Mouse (Mus musculus): ENCODE data around the gene Mpdu1. TPM values are rescaled to one million over a fixed set of nuclear protein-coding genes. Genes with fewer than 3 reads are reported as not detected.
"Not testable (repeated sequence)": the region's sequence is repeated elsewhere in the genome, so short reads cannot be mapped to it uniquely, and the experiment has no call there.

Mpdu1 gene
- total RNA-seq, 2 experiments from 2014 or later = 54.9 to 59.3 TPM

DNA sequence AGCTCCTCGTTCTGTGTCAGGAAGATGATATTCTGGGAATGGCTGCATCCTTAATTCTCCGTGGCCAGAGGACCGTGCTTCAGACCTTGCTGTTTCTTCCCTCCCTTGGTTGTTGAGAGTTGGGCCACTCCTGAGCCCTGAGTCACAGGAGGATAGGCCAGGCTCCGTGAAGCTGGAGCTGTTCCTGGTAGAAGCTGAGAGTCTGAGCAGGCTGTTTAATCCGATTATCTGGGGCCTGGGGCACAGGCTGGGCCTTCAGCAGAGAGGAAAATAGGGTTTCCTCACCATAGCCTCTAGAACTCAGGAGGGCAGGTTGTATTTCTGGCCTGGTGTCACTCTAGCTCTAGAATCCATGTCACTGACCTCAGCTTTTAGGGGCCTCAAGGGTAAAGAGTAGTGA is 9.0 kb downstream of the Mpdu1 start:
- Histone ChIP-seq H3K27ac (no peak overlapping the region), H3K4me3 (no peak overlapping the region)
- no peak for TF ChIP-seq CTCF (conservative IDR thresholded peaks at IDR 0.05)
- no peak for DNase-seq (ENCODE audit: low spot score in 2 of 2)

DNA sequence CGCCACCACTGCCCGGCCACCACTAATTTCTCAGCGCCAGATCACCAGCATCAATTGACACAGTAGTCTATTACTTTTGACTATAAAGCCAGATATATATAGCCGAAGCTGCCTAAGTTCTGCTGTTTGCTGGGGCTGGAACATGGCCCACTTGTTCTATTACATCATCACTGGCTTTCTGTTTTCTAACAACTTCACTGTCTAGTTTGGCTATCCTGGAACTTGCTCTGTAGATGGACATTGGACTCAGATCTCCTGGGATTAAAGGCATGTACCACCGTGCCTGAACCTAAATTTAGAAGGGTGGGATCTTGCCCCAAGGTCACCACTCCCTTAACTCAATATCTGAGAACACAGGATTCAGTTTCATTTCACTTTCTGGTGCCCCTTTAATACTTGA is 16.6 kb downstream of the Mpdu1 start:
- Histone ChIP-seq H3K4me3 (no peak overlapping the region), H3K27ac (no peak overlapping the region)
- no peak for TF ChIP-seq CTCF (conservative IDR thresholded peaks at IDR 0.05)
- DNase-seq (ENCODE audit: low spot score in 2 of 2) = no peak

DNA sequence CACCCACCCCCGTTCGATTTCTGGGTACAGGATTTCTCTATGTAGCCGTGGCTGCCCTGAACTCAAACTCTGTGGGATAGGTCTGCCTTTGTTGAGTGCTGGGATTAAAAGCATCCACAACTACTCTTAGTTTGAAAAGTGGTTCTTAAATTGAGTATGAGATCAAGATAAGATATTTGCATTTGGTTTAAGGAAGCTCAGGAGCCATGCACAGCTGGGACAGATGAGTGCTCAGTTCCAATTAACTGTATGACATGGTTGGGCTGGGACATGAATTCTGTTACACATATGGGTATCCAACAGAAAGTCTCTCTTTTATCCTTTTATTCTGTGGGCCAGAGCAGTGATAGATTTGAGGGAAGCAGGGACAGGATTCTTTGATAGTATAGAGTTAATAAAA is 27.0 kb downstream of the Mpdu1 start:
- no peak for DNase-seq (ENCODE audit: low spot score in 2 of 2)

DNA sequence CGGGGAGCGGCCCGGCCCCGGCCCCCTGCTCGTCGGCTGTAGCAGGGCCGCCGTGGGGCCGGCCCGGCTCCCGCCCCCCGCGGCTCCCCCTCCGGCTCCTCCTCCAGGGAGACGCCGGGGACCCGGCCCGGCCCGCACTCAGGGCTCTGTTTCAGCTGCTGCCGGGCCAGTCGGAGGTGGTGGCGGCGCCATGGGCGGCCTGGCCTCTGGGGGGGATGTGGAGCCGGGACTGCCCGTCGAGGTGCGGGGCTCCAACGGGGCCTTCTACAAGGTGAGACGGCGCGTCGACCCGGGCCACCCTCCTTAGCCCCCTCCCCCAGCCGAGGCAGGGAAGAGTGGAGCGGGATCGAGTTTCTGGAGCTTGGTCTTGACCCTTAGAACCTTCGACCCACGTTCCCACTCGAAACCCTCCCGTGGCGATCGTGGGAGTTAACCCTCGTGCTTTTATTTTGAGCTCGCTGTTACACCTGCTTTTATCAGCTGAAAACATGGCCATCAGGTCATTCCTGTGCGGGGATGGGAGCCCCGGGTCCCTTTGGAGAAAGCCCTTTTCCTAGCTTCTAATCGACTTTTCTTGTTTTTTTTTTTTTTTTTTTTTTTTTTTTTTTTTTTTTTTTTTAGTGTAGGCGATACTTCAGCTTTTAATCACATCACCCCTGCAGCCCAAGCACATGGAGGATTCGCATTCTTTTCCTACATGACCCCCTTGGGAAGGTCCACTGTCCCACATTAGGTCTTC is 29.1 kb downstream of the Mpdu1 start:
- Histone ChIP-seq H3K27ac (peak overlapping the region; percentile 91), H3K4me3 (peak overlapping the region; percentile 87)
- DNase-seq (ENCODE audit: low spot score in 2 of 2) = peak; percentile 22 to 25
- TF ChIP-seq CTCF (conservative IDR thresholded peaks at IDR 0.05) = no peak

More for the DNA sequence above, 27.0 kb downstream of the Mpdu1 start:
- no peak for TF ChIP-seq CTCF (conservative IDR thresholded peaks at IDR 0.05)
- Histone ChIP-seq H3K27ac (no peak overlapping the region), H3K4me3 (no peak overlapping the region)

DNA sequence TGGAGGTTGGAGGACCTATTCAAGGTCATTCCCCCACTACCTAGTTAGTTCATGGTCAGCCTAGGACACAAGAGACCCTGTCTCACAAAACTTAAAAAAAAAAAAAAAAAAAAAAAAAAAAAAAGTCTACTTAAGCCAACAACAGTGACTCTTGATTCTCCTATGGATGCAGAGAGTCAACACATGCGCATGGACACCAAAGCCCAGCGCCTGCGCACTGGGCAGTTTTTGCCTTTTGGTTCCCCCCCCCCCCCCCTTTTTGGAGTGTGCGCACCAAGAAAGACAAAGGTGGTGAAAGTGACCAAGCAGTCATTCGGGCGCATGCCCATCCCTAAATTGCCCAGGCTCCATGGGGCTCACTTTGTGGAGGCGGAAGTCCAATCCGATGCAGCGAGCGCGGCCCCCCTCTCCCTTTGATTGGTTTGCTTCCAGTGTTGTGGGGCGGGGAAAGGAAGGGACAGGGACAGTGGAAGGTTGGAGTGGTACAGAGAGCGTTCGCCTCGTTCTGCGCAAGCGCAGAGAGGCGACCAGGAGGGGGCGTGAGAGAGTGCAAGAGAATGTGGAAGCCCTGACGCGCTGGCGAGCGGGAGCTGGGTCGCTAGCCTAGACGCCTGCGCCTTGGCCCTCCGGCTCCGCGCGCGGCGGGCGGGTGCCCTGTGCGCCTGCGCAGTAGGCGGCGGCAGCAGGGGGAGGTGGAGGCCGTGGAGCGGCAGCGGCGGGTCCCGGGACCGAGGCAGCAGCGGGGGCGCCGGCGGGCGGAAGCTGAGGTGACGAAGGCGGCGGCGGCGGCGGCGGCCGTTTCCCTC is 30.0 kb downstream of the Mpdu1 start, which contains the start of gene Fxr2:
Fxr2 (plus strand) TSS at position 707 of the 806 bp plus-strand sequence.
- Histone ChIP-seq H3K4me3 (peak within 1 kb of the TSS; percentile 87), H3K27ac (peak within 1 kb of the TSS; percentile 91)
- peak; percentile 84 for TF ChIP-seq CTCF (conservative IDR thresholded peaks at IDR 0.05)
- peak; percentile 100 for DNase-seq (ENCODE audit: low spot score in 2 of 2)

DNA sequence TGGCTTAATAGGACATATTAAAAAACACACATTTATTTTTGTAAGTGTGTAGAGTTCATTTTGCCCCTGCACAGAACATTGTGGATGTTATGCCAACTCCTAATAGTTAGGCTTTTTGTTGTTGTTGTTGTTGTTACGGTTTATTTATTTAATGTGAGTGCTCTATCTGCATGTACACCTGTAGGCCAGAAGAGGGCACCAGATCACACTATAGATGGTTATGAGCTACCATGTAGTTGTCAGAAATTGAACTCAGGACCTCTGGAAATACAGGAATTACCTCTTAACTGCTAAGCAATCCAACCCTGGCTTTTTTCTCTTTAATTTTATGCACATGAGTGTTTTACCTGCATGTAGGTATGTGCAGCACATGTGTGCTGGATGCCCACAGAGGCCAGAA is 32.6 kb downstream of the Mpdu1 start:
- Histone ChIP-seq H3K4me3 (no peak overlapping the region), H3K27ac (no peak overlapping the region)
- DNase-seq (ENCODE audit: low spot score in 2 of 2) = no peak
- TF ChIP-seq CTCF (conservative IDR thresholded peaks at IDR 0.05) = peak; percentile 80

DNA sequence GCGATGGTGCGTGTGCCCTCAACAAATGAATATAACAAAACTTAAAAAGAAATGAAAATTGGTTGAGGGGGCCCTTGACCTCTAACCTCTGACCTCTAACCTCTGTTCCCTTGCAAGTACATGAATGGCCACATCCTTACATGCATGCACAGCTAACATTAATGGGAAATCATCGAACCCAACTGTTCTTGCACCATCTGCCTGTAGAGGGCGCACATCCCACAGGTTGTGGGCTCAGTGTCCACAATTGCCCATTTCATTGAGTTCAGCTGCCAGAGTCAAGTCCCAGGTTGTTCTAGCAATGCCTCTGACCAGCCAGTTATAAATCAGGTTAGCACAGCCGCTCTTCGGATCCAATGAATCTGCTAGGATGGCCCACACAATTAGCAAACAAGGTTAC is 34.2 kb downstream of the Mpdu1 start:
- no peak overlapping the region for H3K4me3 ChIP-seq
- H3K27ac ChIP-seq = no peak overlapping the region
- peak in 1 of 2 experiments; percentile 72 for DNase-seq (ENCODE audit: low spot score in 2 of 2)
- TF ChIP-seq CTCF (conservative IDR thresholded peaks at IDR 0.05) = peak; percentile 96

DNA sequence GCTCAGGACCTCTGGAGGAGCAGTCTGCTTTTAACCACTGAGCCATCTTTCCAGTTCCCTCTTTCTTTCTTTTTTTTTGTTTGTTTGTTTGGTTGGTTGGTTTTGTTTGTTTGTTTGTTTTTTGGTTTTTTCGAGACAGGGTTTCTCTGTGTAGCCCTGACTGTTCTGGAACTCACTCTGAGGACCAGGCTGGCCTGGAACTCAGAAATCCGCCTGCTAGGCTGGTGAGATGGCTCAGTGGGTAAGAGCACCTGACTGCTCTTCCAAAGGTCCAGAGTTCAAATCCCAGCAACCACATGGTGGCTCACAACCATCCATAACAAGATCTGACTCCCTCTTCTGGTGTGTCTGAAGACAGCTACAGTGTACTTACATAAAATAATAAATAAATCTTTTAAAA is 38.1 kb downstream of the Mpdu1 start:
- not testable (repeated sequence) for DNase-seq (ENCODE audit: low spot score in 2 of 2); H3K4me3 ChIP-seq; H3K27ac ChIP-seq

DNA sequence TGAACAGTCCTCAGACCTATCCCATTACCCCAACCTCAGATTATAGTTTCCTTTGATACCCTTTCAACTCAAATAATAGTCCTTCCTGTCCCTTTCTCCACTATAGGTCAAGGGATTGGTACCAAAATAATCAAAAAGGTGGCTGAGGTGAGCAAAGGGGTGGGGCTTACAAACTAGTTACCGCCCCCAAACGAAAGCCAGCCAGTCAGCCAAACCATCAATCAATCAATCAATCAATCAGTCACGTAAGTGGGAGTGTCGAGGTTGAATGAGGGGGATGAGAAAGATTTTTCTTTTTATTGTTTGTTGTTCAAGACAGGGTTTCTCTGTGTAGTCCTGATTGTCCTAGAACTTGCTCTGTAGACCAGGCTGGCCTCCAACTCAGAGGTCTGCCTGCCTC is 39.4 kb downstream of the Mpdu1 start:
- H3K27ac ChIP-seq = peak overlapping the region; percentile 94; the same call in 1 of the 2 replicates

DNA sequence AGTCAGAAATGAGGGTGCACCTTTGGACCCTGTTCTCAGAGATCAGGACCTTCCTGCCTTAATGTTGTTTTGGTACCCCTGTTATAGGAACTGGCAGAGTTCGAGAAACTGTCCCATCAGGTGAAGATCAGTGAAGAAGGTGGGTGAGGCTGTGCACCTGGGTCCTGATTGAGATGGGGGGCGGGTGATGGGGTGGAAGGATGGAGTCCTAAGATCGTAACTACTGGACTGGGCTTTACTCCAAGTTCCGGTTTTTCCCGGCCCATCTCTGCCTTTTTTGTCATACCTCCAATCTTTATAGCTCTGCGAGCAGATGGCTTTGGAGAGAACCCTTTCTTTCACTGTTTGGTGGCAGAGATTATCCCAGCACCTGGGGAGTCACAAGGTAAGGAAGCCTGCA is 40.0 kb downstream of the Mpdu1 start:
- no peak for DNase-seq (ENCODE audit: low spot score in 2 of 2)
- Histone ChIP-seq H3K27ac (peak overlapping the region; percentile 94), H3K4me3 (peak overlapping the region; percentile 76)
- TF ChIP-seq CTCF (conservative IDR thresholded peaks at IDR 0.05) = no peak

More for the DNA sequence above, 39.4 kb downstream of the Mpdu1 start:
- no peak for DNase-seq (ENCODE audit: low spot score in 2 of 2)
- no peak for TF ChIP-seq CTCF (conservative IDR thresholded peaks at IDR 0.05)
- H3K4me3 ChIP-seq = peak overlapping the region; percentile 76; the same call in 1 of the 2 replicates

DNA sequence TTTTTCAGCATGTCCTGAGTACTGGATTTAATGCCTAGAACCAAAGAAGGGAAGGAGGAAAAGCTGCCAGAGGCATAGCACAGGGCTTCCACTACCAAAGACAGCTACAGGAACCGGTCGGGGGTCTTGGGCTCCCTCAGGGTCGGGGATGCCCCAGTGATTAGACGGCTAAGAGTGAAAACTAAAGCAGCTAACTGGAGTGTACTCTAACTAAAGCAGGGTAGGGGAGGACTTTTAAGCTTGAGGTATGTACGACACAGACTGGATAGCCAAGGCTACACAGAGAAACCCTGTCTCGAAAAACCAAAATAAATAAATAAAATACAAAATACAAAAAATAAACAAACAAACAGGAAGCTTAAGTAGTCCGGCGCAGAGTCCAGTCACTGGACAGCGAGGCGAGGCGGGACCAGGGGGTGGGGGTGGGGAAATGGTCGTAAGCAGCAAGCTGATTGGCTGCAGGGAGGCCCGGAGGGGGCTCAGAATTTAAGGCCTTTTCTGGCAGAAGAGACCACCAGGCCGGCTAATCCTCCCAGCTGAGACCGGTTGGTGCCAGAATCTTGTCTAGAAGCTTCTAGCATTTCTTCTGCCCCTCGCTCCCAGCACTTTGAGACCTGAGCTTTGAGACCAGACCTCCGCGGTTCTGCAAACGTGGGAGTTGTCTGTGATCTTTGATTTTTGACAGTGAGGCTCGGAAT is 40.7 kb downstream of the Mpdu1 start, which contains the start of gene Sat2:
Sat2 (plus strand) TSS at position 454 of the 698 bp plus-strand sequence.
- DNase-seq (ENCODE audit: low spot score in 2 of 2) = peak in 1 of 2 experiments; percentile 45
- peak within 1 kb of the TSS; percentile 76 for H3K4me3 ChIP-seq
- TF ChIP-seq CTCF (conservative IDR thresholded peaks at IDR 0.05) = no peak
- H3K27ac ChIP-seq = peak within 1 kb of the TSS; percentile 94

DNA sequence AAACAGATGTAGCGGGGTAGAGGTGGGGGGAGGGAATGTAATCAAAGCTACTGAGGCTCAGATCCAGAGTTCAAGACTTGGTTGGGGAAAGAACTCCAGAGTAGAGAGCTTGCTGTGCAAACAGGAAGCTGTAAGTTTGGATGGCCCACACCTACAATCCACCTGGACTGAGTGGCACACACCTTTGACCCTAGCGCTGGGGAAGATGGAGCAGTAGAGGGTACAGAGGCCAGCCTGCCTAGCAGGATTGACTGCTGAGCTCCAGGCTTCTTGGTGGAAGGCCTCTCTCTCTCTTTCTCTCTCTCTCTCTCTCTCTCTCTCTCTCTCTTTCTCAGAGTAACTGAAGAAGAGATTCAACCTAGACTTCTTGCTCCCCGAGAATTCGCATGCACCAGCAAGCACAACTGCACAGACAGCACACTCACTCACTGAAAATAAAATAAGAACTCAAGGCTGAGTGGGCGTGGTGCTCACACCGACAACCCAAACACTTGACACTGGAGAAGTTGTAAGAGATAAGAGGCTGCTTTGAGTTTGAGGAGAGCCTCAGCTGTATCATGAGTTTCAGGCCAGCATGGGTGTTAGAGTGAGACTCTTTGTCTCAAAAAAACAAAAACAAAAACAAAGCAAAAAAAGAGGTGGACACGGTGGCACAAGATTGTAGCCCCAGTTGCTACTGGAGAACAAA is 41.9 kb downstream of the Mpdu1 start:
- Histone ChIP-seq H3K27ac (no peak overlapping the region), H3K4me3 (no peak overlapping the region)
- no peak for TF ChIP-seq CTCF (conservative IDR thresholded peaks at IDR 0.05)

More for the DNA sequence above, 41.9 kb downstream of the Mpdu1 start:
- DNase-seq (ENCODE audit: low spot score in 2 of 2) = no peak
